Mouse (Mus musculus) midbrain, embryonic 12.5 days (tissue): ENCODE results near the gene Ciapin1. TPM values are rescaled to one million over a fixed set of nuclear protein-coding genes. Genes with fewer than 3 reads are reported as not detected.

ENCODE experiments used
- ATAC-seq: fragments of 200-750 bp; cut with Nextera tagmentation; 2 replicates; pipeline ENCODE4 v1.8.0; 2017; ENCODE audit warnings: low read depth, moderate TSS enrichment, moderate library complexity; ENCODE audit not compliant: low FRiP score
- H3K27ac ChIP-seq: fragments of 300-500 bp; sonication (generic); replicated peaks from 2 replicates; pipeline ENCODE4 v1.5.1; 2016; ENCODE audit warnings: mild to moderate bottlenecking
- H3K27me3 ChIP-seq: fragments of 300-500 bp; sonication (generic); 2 replicates; pipeline ENCODE4 v1.6.1; 2016; ENCODE audit warnings: mild to moderate bottlenecking
- H3K36me3 ChIP-seq: fragments of 300-500 bp; sonication (generic); 2 replicates; pipeline ENCODE4 v1.6.1; 2016
- H3K4me1 ChIP-seq: fragments of 300-500 bp; sonication (generic); 2 replicates; pipeline ENCODE4 v1.6.1; 2016
- H3K4me2 ChIP-seq: fragments of 300-500 bp; sonication (generic); replicated peaks from 2 replicates; pipeline ENCODE4 v1.6.1; 2016; ENCODE audit warnings: mild to moderate bottlenecking, moderate library complexity
- H3K4me3 ChIP-seq: fragments of 300-500 bp; sonication (generic); 2 replicates; pipeline ENCODE4 v1.5.1; 2016; ENCODE audit warnings: mild to moderate bottlenecking
- H3K9ac ChIP-seq: fragments of 300-500 bp; sonication (generic); replicated peaks from 2 replicates; pipeline ENCODE4 v1.6.1; 2016; ENCODE audit warnings: mild to moderate bottlenecking, moderate library complexity
- H3K9me3 ChIP-seq: fragments of 300-500 bp; sonication (generic); 2 replicates; pipeline ENCODE4 v1.6.1; 2016; ENCODE audit warnings: mild to moderate bottlenecking
- WGBS: fragments of 180-500 bp; shearing (Covaris S2); methylation state at CpG from one replicate; pipeline ENCODE4 v1.1.7; 2016; 5-methylcytosine and 5-hydroxymethylcytosine counted together
- polyA plus RNA-seq: library from polyadenylated mRNA; unstranded; fragments of >200 nt; fragmentation: Nextera tagmentation; extraction: Ambion mirVana; gene quantifications from 2 replicates; pipeline ENCODE4 v1.2.1, GENCODE M21; 2016

The Ciapin1 gene
- polyA plus RNA-seq, 1 experiment from 2014 or later, result 192 TPM

DNA sequence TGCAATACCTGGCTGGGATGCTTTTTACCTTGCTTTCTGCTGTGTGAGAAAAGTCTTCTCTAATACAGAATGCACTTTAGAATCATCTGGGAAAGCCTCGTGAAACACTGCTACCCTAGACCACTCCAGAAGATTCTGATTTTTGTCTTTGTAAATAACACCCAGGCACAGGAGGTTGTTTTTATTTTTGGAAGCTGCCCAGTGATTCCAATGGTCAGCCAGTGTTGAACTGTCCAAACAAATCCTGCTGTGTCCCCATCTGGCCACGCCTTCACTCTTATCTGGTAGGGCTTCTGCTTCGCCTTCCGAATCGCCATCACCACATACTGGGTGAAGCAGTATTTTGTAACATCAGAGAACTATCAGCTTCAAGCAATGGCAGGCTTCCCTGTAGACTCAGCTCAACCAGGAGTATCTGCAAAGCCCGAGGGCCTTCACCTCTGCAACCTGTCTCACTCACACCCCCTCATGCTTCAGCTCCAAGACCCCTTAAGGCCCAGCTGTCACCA is 18.4 kb downstream of the Ciapin1 start:
- 88% methylated on average over 6 of the region's 6 CpGs for WGBS
- H3K9me3 ChIP-seq, result no peaks in the 10 kb centered on the region
- no peak overlapping the region for H3K9ac ChIP-seq
- H3K4me1 ChIP-seq, result no peaks in the 10 kb centered on the region
- H3K4me3 ChIP-seq, result no peak overlapping the region
- H3K4me2 ChIP-seq, result no peak overlapping the region
- ATAC-seq, result no peak
- no peak overlapping the region for H3K27ac ChIP-seq
- H3K36me3 ChIP-seq, result peaks cover 46% of the 10 kb centered on the region
- H3K27me3 ChIP-seq, result no peaks in the 10 kb centered on the region

DNA sequence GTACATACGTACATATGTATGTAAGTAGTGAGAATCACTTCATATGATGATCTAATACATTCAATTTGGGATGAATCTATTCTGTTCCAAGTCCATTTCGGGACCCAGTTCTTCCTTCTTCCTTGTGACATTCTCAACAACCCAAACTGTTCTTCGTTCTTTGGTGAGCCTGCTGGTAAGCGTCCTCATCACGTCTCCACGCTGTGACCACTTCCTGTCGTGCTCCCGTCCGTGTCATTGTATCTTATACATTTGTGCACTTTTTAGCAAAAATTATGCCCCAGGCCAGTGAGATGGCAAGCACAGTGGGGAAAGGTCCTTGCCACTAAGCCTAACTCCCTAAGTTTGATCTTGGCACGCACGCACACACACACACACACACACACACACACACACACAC is 20.2 kb downstream of the Ciapin1 start:
- H3K36me3 ChIP-seq, result peaks cover 29% of the 10 kb centered on the region
- 94% methylated on average over 11 of the region's 11 CpGs for WGBS
- ATAC-seq, result no peak

DNA sequence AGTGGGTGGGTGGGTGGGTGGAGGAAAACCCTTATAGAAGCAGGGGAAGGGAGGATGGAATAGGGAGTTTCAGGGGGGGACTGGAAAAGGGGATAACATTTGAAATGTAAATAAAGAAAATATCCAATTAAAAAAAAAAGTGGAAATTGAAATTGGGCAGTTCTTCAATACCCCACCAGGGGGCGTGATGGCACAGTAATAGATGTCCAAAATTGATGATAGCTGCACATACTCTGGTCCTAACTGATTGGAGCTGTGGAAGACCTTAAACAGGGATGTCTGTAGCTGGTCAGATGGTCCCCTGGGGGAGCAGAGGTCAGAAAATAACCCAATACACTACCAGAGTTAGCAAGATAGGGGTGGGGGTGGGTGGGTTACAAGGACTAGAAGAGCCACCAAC is 23.6 kb downstream of the Ciapin1 start:
- WGBS, result 0% methylated on average over 1 of the region's 1 CpGs
- no peak for ATAC-seq
- peaks cover 5% of the 10 kb centered on the region for H3K4me1 ChIP-seq
- 0 out of 2 replicates have a peak, but pooled peaks cover 3% of the 10 kb centered on the region for H3K27me3 ChIP-seq
- H3K4me2 ChIP-seq, result no peak overlapping the region
- no peak overlapping the region for H3K4me3 ChIP-seq
- H3K36me3 ChIP-seq, result no peaks in the 10 kb centered on the region
- H3K9ac ChIP-seq, result no peak overlapping the region
- no peaks in the 10 kb centered on the region for H3K9me3 ChIP-seq
- H3K27ac ChIP-seq, result no peak overlapping the region

More for the DNA sequence above, 20.2 kb downstream of the Ciapin1 start:
- no peak overlapping the region for H3K27ac ChIP-seq
- no peaks in the 10 kb centered on the region for H3K9me3 ChIP-seq
- no peak overlapping the region for H3K9ac ChIP-seq
- H3K4me3 ChIP-seq, result no peak overlapping the region
- no peak overlapping the region for H3K4me2 ChIP-seq
- H3K27me3 ChIP-seq, result no peaks in the 10 kb centered on the region
- H3K4me1 ChIP-seq, result no peaks in the 10 kb centered on the region

DNA sequence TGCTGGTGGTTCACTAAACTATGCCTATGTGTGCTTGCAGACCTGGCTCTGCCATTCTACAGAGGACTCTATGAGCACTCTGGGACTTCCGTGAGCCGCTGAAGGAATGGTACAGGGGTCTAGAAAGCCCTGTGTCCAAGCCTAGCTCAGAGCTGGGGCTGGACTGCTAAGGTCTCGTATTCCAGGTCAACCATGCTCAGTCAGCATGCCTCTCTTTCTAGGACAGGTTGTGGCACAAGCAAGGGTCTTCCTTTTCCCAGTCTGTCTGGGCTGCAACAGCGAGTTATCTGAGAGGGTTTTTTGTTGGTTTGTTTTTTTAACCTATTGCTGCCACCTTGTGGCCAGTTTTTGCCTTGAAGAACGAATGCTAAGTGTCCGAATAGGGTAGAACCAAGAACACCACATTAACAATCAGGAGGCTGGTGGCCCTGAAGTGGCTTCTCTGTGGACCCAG is 25.5 kb downstream of the Ciapin1 start:
- 23% methylated on average over 6 of the region's 6 CpGs for WGBS
- Histone ChIP-seq H3K36me3 (no peaks in the 10 kb centered on the region), H3K4me1 (peaks cover 5% of the 10 kb centered on the region), H3K27me3 (0 out of 2 replicates have a peak, but pooled peaks cover 3% of the 10 kb centered on the region), H3K9me3 (no peaks in the 10 kb centered on the region), H3K4me2 (peak overlapping the region; percentile 42), H3K4me3 (peak overlapping the region; percentile 20; the same call in 1 of the 2 replicates), H3K9ac (no peak overlapping the region; the same call in 1 of the 2 replicates), H3K27ac (no peak overlapping the region; the same call in 1 of the 2 replicates)
- ATAC-seq, result peak; percentile 67

DNA sequence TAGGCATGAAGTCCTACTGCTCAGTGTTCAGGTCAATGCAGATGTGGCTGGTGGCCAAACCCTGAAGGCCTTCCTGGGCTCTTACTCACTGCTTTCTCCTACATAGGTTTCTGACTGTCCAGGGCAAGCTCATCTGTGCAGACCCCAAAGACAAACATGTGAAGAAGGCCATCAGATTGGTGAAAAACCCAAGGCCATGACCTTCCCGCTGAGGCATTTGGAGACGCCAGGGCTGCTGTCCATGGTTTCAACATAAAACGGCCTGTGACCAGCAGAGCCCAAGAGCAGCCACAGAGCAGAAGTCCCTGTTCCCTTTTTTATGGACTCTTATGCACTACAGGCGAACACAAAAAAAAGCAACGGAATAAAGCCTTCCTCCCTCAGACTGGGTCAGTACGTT is 26.5 kb downstream of the Ciapin1 start:
- 75% methylated on average over 6 of the region's 6 CpGs for WGBS
- no peak for ATAC-seq
- H3K27ac ChIP-seq, result no peak overlapping the region

DNA sequence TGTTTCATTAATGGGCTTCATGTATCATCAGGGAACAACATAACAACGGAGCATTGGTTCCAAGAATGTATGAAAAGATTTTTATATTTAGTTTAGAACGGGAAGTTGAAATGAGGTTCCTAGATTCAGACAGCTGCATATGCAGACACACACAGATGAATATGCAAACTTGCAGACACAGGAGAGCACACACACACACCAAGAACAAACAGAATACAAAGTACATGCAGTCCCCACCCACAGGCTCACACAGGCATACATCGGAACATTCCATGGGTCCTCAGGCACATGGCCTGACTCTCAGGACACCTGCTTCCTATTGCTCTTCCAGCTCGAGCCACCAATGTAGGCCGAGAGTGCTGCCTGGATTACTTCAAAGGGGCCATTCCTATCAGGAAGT is 27.3 kb downstream of the Ciapin1 start:
- peaks cover 8% of the 10 kb centered on the region for H3K4me1 ChIP-seq
- ATAC-seq, result no peak
- 88% methylated on average over 5 of the region's 5 CpGs for WGBS
- no peak overlapping the region for H3K27ac ChIP-seq
- H3K27me3 ChIP-seq, result 0 out of 2 replicates have a peak, but pooled peaks cover 3% of the 10 kb centered on the region
- no peak overlapping the region for H3K9ac ChIP-seq
- no peak overlapping the region for H3K4me2 ChIP-seq
- H3K36me3 ChIP-seq, result no peaks in the 10 kb centered on the region
- no peaks in the 10 kb centered on the region for H3K9me3 ChIP-seq
- no peak overlapping the region for H3K4me3 ChIP-seq

More for the DNA sequence above, 26.5 kb downstream of the Ciapin1 start:
- Histone ChIP-seq H3K27me3 (0 out of 2 replicates have a peak, but pooled peaks cover 3% of the 10 kb centered on the region), H3K9ac (no peak overlapping the region), H3K4me2 (no peak overlapping the region), H3K4me1 (peaks cover 5% of the 10 kb centered on the region), H3K9me3 (no peaks in the 10 kb centered on the region), H3K4me3 (no peak overlapping the region), H3K36me3 (no peaks in the 10 kb centered on the region)

DNA sequence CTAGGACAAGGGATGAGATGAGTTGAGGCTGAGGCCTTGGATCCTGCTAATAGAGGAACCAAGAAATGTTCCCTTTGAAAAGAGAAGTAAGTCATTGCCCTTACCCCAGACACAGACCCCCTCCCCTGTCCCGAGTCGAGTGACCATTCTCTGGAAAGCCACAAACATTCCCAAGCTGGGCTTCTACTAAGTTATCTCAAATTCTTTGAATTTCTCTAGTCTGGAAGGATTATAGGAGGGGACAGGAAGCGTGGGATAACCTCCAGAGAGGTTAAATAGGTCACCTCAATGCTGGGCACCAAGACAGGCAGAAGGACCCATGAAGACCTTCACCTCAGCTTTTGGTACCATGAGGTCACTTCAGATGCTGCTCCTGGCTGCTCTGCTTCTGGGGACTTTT is 28.0 kb downstream of the Ciapin1 start, which contains the start of gene Ccl17:
TSS of gene Ccl17 (plus strand) at position 301 of the 400 bp plus-strand sequence.
- H3K27ac ChIP-seq, result no peak within 1 kb of the TSS
- 70% methylated on average over 3 of the region's 3 CpGs for WGBS
- H3K4me3 ChIP-seq, result no peak within 1 kb of the TSS
- peaks cover 8% of the 10 kb centered on the region for H3K4me1 ChIP-seq
- no peaks in the 10 kb centered on the region for H3K36me3 ChIP-seq
- H3K9ac ChIP-seq, result no peak within 1 kb of the TSS
- H3K4me2 ChIP-seq, result no peak within 1 kb of the TSS
- no peak for ATAC-seq
- H3K9me3 ChIP-seq, result no peaks in the 10 kb centered on the region
- H3K27me3 ChIP-seq, result 0 out of 2 replicates have a peak, but pooled peaks cover 3% of the 10 kb centered on the region

DNA sequence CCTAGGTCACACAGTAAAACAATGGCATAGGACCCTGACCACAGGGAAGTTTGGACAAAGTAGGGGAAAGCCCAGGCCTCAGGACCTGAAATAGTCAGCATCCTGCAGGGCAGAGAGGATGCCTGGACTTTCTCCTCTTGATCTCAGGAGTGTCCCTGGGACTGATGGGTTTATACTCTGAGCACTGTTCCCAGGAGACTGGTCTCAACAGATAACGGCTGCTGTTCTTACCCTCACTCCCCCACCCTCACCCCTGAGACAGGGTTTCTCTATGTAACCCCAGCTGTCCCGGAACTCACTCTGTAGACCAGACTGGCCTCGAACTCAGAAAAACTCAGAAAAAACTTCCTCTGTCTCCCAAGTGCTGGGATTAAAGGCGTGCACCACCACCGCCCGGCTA is 29.8 kb downstream of the Ciapin1 start:
- no peaks in the 10 kb centered on the region for H3K9me3 ChIP-seq
- H3K27me3 ChIP-seq, result 0 out of 2 replicates have a peak, but pooled peaks cover 3% of the 10 kb centered on the region
- no peak overlapping the region for H3K9ac ChIP-seq
- no peak overlapping the region for H3K4me3 ChIP-seq
- H3K27ac ChIP-seq, result no peak overlapping the region
- H3K4me2 ChIP-seq, result no peak overlapping the region
- H3K4me1 ChIP-seq, result peaks cover 8% of the 10 kb centered on the region
- WGBS, result 84% methylated on average over 6 of the region's 6 CpGs
- ATAC-seq, result no peak
- no peaks in the 10 kb centered on the region for H3K36me3 ChIP-seq

DNA sequence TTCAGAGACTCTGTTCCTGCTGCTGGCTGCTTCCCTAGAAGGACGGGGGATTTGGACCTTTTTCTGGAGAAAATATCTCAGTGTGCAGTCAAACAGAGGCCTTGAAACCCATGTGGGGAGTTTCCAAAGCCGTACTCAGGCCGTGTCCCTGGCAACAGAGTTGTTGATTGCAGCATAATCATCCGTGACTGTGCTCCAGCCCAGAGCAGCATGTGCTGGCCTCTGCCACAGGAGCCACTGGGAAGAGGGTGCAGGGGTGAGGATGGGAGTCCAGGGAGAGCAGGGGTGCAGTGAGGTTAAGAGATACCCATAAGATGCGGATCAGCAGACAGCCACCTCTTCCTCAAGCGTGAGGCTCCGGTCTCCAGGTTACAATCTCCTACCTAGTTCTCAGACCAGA is 30.7 kb downstream of the Ciapin1 start:
- Histone ChIP-seq H3K9ac (no peak overlapping the region), H3K4me3 (no peak overlapping the region), H3K4me2 (no peak overlapping the region), H3K27me3 (0 out of 2 replicates have a peak, but pooled peaks cover 3% of the 10 kb centered on the region), H3K36me3 (no peaks in the 10 kb centered on the region), H3K9me3 (no peaks in the 10 kb centered on the region), H3K4me1 (peaks cover 6% of the 10 kb centered on the region), H3K27ac (no peak overlapping the region)
- 58% methylated on average over 7 of the region's 7 CpGs for WGBS
- ATAC-seq, result no peak

DNA sequence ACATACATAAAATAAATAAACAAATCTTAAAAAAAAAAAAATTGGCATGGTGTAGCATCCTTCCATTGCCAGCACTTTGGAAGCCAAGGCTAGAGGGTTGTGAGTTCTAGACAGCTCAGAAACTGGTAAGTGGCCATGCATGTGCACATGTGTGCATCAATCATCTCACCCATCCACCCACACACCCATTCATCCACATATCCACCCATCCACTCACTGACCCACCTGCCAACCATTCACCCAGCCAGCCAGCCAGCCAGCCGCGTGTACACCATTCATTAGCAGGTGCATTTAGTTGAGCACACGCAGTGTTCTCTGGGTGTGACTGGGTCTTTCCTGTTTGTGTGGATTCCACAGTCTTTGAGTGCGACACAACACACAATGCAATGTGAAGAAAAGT is 32.3 kb downstream of the Ciapin1 start:
- no peak for ATAC-seq
- Histone ChIP-seq H3K4me3 (no peak overlapping the region), H3K9ac (no peak overlapping the region), H3K27me3 (peaks cover 3% of the 10 kb centered on the region; the same call in 1 of the 2 replicates), H3K4me2 (no peak overlapping the region), H3K9me3 (no peaks in the 10 kb centered on the region), H3K4me1 (peaks cover 8% of the 10 kb centered on the region; the same call in 1 of the 2 replicates), H3K27ac (no peak overlapping the region), H3K36me3 (no peaks in the 10 kb centered on the region)
- 58% methylated on average over 4 of the region's 4 CpGs for WGBS

DNA sequence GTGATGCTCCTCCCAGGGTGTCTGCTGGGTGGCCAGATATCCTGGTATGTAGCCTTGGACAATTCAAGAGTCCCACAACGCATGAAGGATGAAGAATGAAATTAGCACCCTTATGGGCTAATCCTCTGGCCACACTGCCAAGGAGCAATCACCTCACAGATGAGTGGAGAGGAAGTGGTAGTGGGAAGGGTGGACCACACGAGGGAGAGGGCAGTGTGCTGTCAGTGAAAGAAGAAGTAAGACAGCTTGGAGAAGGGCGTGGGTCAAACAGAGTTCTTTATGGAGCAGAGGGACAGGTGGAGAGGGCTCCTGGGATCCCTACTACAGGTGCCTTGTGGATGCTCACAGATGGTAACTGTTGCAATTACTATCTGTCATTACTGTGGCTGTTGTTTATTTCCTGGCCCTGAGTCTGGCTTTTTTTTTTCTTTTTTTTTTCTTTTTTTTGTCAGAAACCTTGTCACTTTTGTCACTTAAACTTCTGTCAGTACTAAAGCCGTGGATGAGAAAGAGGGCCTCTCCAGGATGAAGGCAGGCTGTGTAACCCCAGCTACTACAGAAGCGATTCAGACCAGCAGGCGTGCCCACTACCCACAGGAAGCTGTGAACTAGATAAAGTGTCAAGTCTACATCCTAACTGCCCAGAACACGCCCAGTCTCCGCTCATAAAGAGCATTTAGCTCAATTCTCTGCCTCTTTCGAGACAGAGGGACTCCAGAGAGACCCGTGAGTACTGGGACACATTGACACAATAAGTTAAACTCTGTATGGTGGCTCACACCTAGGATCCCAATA is 33.4 kb downstream of the Ciapin1 start:
- no peak overlapping the region for H3K4me3 ChIP-seq
- no peak overlapping the region for H3K27ac ChIP-seq
- peaks cover 8% of the 10 kb centered on the region; the same call in 1 of the 2 replicates for H3K4me1 ChIP-seq
- no peak for ATAC-seq
- no peak overlapping the region for H3K9ac ChIP-seq
- no peak overlapping the region for H3K4me2 ChIP-seq
- no peaks in the 10 kb centered on the region for H3K36me3 ChIP-seq
- H3K9me3 ChIP-seq, result no peaks in the 10 kb centered on the region
- H3K27me3 ChIP-seq, result peaks cover 2% of the 10 kb centered on the region; the same call in 1 of the 2 replicates
- 86% methylated on average over 10 of the region's 10 CpGs for WGBS

DNA sequence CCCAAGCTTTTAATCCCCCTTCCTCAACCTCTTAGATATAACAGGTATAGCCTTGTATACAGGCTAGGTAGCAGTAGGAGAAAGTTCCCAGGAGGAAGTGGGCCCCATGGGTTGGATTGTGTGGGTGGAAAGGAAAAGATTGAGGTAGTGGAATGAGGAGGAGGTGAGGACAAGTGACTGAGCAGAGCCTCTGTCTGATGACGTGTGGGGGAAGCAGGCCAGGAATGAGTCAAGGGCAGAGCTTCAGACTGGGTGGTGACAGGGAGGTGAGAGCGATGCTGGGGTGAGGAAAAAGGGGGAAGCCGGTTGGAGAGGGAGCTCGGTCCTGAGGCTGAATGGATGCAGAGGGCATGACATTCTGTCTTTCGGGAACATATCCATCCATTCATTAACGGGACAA is 34.6 kb downstream of the Ciapin1 start:
- Histone ChIP-seq H3K4me3 (no peak overlapping the region), H3K4me2 (no peak overlapping the region), H3K36me3 (no peaks in the 10 kb centered on the region), H3K27me3 (no peaks in the 10 kb centered on the region; the same call in 1 of the 2 replicates), H3K4me1 (peaks cover 8% of the 10 kb centered on the region; the same call in 1 of the 2 replicates), H3K27ac (no peak overlapping the region), H3K9me3 (no peaks in the 10 kb centered on the region), H3K9ac (no peak overlapping the region)
- WGBS, result 79% methylated on average over 6 of the region's 6 CpGs
- ATAC-seq, result no peak
